Mouse (Mus musculus): ENCODE data around the gene Tm4sf4. TPM values are rescaled to one million over a fixed set of nuclear protein-coding genes. Genes with fewer than 3 reads are reported as not detected.

The Tm4sf4 gene
- total and polyA plus RNA-seq, 3 experiments: not detected

- H3K4me3 ChIP-seq (replicated peaks in 1 of 3; ENCODE audit: low read depth in 2 of 3, low read length in 2 of 3, poor library complexity in 1 of 3): no peak overlapping the region
- in situ Hi-C loops (cut with MboI; ENCODE audit: low pct_ligation_motif_present, low pct_unique_long_range_greater_than_20kb, low sequenced_read_pairs): no loop called here
- H3K4me1 ChIP-seq (ENCODE audit: control insufficient read depth in 1 of 2, insufficient read depth in 2 of 2): no peaks in the 10 kb centered on the region
- no peaks in the 10 kb centered on the region for H3K79me2 ChIP-seq (replicated peaks; ENCODE audit: control insufficient read depth, extremely low read depth, insufficient read depth, poor library complexity, severe bottlenecking)
- TF ChIP-seq TCF12 (IDR thresholded peaks at IDR 0.05; ENCODE audit: low read depth, low read length) (no peak), ELF1 (IDR thresholded peaks at IDR 0.05; ENCODE audit: low read depth, low read length) (no peak), TBP (conservative IDR thresholded peaks at IDR 0.05; ENCODE audit: low read depth, low read length) (no peak), MEF2A (IDR thresholded peaks at IDR 0.05; ENCODE audit: borderline replicate concordance, low read depth, low read length) (no peak), PAX5 (IDR thresholded peaks at IDR 0.05; ENCODE audit: low read length) (no peak), EP300 (IDR thresholded peaks at IDR 0.05; ENCODE audit: low read length) (no peak), MAZ (IDR thresholded peaks at IDR 0.05; ENCODE audit: low read depth, low read length) (no peak)
- DNase-seq (ENCODE audit: extremely low read depth): no peak
- H3K27me3 ChIP-seq (replicated peaks): no peaks in the 10 kb centered on the region
- H3K36me3 ChIP-seq (replicated peaks in 1 of 2; ENCODE audit: control insufficient read depth in 1 of 2, insufficient read depth in 1 of 2, low read length in 1 of 2): no peaks in the 10 kb centered on the region
- H3K4me2 ChIP-seq (ENCODE audit: insufficient read depth, low read depth, poor library complexity, severe bottlenecking): no peak overlapping the region
- no peak overlapping the region for H3K27ac ChIP-seq (ENCODE audit: insufficient read depth, low read depth)
- H3K9ac ChIP-seq (ENCODE audit: insufficient read depth, low read depth): no peak overlapping the region
- H3K9me3 ChIP-seq (replicated peaks; ENCODE audit: low read length): peaks cover 2% of the 10 kb centered on the region
- dilution Hi-C loops (cut with MboI; ENCODE audit: extremely low pct_ligation_motif_present, extremely low pct_unique_long_range_greater_than_20kb, low sequenced_read_pairs): no loop called here
Measured at GRCm38 (mm10) chr3:57386895-57387294, 38.2 kb upstream of the Tm4sf4 start.

GRCm38 (mm10) chr3:57387593-57387992, 37.5 kb upstream of the Tm4sf4 start:
- H3K4me2 ChIP-seq (ENCODE audit: insufficient read depth, low read depth, poor library complexity, severe bottlenecking): no peak overlapping the region
- TF ChIP-seq SIN3A (IDR thresholded peaks at IDR 0.05; ENCODE audit: low read length): no peak
- TF ChIP-seq ZMIZ1 (IDR thresholded peaks at IDR 0.05; ENCODE audit: low read depth, low read length): no peak
- no peak for TF ChIP-seq MEF2A (IDR thresholded peaks at IDR 0.05; ENCODE audit: borderline replicate concordance, low read depth, low read length)
- TF ChIP-seq MAZ (IDR thresholded peaks at IDR 0.05; ENCODE audit: low read depth, low read length): no peak
- no peak for TF ChIP-seq HCFC1 (IDR thresholded peaks at IDR 0.05; ENCODE audit: low read depth, low read length)
- no peak for TF ChIP-seq MXI1 (IDR thresholded peaks at IDR 0.05; ENCODE audit: low read depth, low read length)
- no peak for TF ChIP-seq MYC (IDR thresholded peaks at IDR 0.05; ENCODE audit: low read depth, low read length)
- TF ChIP-seq USF1 (IDR thresholded peaks at IDR 0.05; ENCODE audit: low read depth, low read length): no peak
- no peak for TF ChIP-seq ZNF384 (IDR thresholded peaks at IDR 0.05; ENCODE audit: low read depth, low read length)
- TF ChIP-seq TCF12 (IDR thresholded peaks at IDR 0.05; ENCODE audit: low read depth, low read length): no peak
- no peak for TF ChIP-seq ZKSCAN1 (IDR thresholded peaks at IDR 0.05; ENCODE audit: borderline replicate concordance, low read depth, low read length)
- TF ChIP-seq RCOR1 (conservative IDR thresholded peaks at IDR 0.05; ENCODE audit: low read depth, low read length): no peak
- no peak for TF ChIP-seq JUND (conservative IDR thresholded peaks at IDR 0.05; ENCODE audit: low read depth, low read length)

More at GRCm38 (mm10) chr3:57387593-57387992, 37.5 kb upstream of the Tm4sf4 start:
- Histone ChIP-seq H3K27ac (ENCODE audit: insufficient read depth, low read depth) (no peak overlapping the region), H3K36me3 (replicated peaks in 1 of 2; ENCODE audit: control insufficient read depth in 1 of 2, insufficient read depth in 1 of 2, low read length in 1 of 2) (no peaks in the 10 kb centered on the region), H3K4me3 (replicated peaks in 1 of 3; ENCODE audit: low read depth in 2 of 3, low read length in 2 of 3, poor library complexity in 1 of 3) (no peak overlapping the region), H3K9me3 (replicated peaks; ENCODE audit: low read length) (peaks cover 2% of the 10 kb centered on the region), H3K9ac (ENCODE audit: insufficient read depth, low read depth) (no peak overlapping the region), H3K27me3 (replicated peaks) (no peaks in the 10 kb centered on the region), H3K4me1 (ENCODE audit: control insufficient read depth in 1 of 2, insufficient read depth in 2 of 2) (no peaks in the 10 kb centered on the region), H3K79me2 (replicated peaks; ENCODE audit: control insufficient read depth, extremely low read depth, insufficient read depth, poor library complexity, severe bottlenecking) (no peaks in the 10 kb centered on the region)
- dilution Hi-C loops (cut with MboI; ENCODE audit: extremely low pct_ligation_motif_present, extremely low pct_unique_long_range_greater_than_20kb, low sequenced_read_pairs): no loop called here
- in situ Hi-C loops (cut with MboI; ENCODE audit: low pct_ligation_motif_present, low pct_unique_long_range_greater_than_20kb, low sequenced_read_pairs): no loop called here
- DNase-seq (ENCODE audit: extremely low read depth): no peak

Measured in CH12.LX (cell line).